Mouse (Mus musculus) cerebellum, postnatal 14 days (tissue): ENCODE results near the gene Akap6.
"Not testable (repeated sequence)": the region's sequence is repeated elsewhere in the genome, so short reads cannot be mapped to it uniquely, and the experiment has no call there.

Source experiments
- DNase-seq, 2 experiments: peaks; one replicate each; pipeline ENCODE4 v3.0.0; 2021; ENCODE audit warnings: mixed read lengths in 2 of 2

The Akap6 gene

GRCm38 (mm10) chr12:52711857-52712640, 12.9 kb downstream of the Akap6 start:
- no peak for DNase-seq

GRCm38 (mm10) chr12:52718392-52718791, 19.2 kb downstream of the Akap6 start:
- no peak for DNase-seq

GRCm38 (mm10) chr12:52719232-52719631, 20.0 kb downstream of the Akap6 start:
- DNase-seq = no peak

DNA sequence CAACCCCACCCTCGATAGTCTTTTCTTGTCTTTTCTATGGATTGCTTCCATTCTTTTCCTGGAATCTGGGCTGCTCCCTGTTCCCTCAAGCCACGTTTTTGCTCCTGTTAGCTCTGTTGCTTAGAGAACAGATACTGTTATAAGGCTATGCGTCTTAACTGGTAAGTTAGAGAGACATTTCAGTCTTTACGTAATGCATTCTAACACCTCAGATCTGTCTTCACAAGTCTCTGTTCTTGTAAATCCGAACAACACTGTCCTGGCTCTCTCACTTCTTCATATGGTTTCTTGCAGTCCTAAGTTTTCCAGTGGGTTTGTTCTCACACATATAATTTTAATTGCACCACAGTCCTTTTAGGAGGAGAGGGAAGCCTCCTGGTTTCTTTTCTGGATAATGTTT, 20.5 kb downstream of the Akap6 start:
- DNase-seq = no peak

DNA sequence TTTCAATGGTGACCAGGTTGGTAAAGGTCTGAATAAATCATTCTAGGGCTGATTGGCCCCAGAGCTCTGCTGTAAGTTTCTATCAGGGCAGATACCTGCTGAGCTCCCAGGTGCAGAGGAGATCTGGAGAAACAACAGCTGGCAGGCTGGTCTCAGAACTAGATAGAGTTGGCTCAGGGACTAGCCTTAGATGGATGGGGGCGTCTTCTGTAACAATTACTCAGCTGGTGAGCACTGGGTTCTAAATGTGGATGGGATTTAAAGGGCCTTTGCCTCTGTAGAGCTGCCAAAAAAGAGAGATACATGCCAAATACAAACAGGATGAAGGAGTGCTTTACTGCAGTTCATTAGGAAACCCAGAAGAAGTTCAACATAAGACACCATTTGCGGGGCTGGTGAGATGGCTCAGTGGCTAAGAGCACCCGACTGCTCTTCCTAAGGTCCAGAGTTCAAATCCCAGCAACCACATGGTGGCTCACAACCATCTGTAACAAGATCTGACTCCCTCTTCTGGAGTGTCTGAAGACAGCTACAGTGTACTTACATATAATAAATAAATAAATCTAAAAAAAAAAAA, 24.9 kb downstream of the Akap6 start:
- not testable (repeated sequence) for DNase-seq

DNA sequence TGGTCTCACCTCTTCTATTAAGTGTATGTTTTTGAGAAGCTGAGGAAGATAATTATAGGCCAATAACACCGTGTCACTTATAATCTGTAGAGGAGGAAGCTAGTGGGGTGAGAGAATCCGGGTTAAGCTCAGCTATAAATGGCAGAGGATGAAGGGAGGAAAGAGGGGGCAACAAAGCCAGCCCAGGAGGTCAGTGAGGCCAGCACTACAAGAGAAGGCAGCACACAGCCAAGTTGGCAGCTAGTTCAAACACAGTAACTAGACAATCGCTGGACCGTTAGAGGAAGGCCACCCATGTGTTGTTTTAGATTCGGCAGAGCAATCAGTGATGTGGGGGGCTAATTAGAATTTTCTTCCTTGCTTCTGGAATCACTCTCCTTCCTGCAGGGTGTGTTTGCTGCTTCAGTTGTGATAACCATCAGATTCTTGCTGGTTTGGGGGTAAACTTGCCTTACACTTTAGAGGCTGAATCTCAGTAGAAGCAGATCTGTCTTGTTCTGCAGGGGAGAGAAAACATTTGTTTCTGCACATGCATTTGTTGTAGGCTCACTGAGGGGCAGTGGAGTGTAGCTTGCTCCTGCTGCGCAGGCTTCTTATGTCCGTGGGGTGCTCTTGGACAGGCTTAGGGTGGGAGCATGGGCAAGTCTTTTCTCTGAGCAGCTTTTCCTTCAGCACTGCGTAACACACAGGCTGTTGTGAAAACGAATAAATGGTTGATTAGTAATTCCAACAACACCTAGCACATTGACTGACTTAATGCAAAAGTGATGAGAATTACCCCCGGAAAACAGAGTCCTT, 27.4 kb downstream of the Akap6 start:
- DNase-seq = peak in 1 of 2 experiments; percentile 29

GRCm38 (mm10) chr12:52729396-52729795, 30.2 kb downstream of the Akap6 start:
- no peak for DNase-seq

DNA sequence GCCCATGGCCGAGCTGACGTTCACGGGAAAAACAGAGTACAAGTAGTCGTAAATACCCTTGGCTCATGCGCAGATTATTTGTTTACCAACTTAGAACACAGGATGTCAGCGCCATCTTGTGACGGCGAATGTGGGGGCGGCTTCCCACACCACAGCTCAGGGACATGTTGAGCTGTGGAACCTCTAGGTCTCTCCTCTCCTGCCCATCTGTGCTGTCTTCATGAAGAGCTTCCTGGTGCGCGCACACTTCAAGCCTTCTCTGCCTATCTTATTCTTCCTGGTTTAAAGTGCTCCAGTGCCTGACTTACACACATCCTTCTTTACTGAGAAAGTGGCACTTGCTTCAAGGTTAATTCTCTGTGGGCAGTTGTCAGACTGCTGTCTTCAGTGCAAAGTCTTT, 36.0 kb downstream of the Akap6 start:
- DNase-seq = not testable (repeated sequence)

GRCm38 (mm10) chr12:52737151-52737550, 38.0 kb downstream of the Akap6 start:
- DNase-seq = no peak

- no peak for DNase-seq
These were observed 40.1 kb downstream of the Akap6 start for GRCm38 (mm10) chr12:52739326-52739725.

GRCm38 (mm10) chr12:52741801-52742200, 42.6 kb downstream of the Akap6 start:
- DNase-seq = no peak

- no peak for DNase-seq
These were observed 50.8 kb downstream of the Akap6 start for GRCm38 (mm10) chr12:52750006-52750405.

GRCm38 (mm10) chr12:52755649-52756048, 56.5 kb downstream of the Akap6 start:
- DNase-seq = no peak

DNA sequence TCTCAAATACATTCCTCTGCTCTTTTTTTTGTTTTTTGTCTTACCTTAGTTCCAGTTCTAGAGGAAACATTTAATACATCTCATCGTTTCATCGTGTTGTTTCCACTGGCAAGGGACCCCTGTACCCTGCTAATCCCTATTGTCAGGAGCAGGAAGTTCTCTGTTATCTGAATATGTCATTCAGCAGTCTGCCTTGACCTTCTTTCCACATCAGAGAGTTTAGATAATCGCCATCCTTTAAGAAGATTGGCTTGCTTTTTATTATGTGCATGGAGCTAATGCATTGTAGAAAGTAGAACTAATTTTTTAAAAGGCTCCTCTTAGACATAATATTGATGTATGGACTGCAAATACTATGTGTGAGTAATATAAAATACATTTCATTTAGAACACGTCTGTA, 58.7 kb downstream of the Akap6 start:
- no peak for DNase-seq

DNA sequence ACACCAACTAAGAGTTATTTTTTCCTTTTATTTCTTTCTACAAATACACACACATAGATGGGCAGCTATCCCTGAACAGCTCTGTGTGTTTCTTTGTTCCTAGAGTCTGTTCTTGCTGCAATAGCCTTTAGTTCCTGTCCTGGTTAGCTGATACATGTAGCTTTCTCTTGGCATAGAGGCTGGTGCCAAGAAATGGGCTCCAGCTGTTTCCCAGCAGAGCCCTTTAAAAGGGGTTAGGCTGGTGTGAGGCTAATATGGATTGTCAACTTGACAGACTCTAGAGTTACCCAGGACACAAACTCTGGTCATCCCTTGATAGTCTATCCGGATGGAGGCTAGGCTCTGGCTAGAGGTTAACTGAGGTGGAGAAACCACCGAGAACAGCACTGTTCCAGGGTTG, 64.9 kb downstream of the Akap6 start:
- no peak for DNase-seq

DNA sequence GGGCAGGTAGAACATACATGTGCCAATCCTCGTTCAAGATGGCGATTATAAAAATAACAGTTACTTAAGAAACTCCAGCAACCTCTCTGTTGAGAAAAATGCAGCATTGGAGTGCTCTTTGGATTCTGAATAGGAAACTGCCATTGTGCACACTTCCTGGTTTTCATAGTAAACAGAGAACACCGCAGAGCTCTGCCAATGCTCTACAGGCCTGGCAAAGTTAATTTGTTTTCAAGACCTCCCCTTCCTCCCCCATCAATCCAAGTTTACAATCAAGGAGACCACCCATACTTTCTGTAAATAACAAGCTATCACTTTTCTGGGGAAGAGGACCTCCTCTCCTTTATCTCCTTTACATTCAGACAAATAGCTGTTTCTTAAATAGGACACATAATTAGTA, 65.6 kb downstream of the Akap6 start:
- DNase-seq = no peak

- no peak for DNase-seq
These were observed 70.4 kb downstream of the Akap6 start for GRCm38 (mm10) chr12:52769561-52769960.

- peak in 1 of 2 experiments; percentile 33 for DNase-seq
These were observed 72.7 kb downstream of the Akap6 start for GRCm38 (mm10) chr12:52771931-52772330.

DNA sequence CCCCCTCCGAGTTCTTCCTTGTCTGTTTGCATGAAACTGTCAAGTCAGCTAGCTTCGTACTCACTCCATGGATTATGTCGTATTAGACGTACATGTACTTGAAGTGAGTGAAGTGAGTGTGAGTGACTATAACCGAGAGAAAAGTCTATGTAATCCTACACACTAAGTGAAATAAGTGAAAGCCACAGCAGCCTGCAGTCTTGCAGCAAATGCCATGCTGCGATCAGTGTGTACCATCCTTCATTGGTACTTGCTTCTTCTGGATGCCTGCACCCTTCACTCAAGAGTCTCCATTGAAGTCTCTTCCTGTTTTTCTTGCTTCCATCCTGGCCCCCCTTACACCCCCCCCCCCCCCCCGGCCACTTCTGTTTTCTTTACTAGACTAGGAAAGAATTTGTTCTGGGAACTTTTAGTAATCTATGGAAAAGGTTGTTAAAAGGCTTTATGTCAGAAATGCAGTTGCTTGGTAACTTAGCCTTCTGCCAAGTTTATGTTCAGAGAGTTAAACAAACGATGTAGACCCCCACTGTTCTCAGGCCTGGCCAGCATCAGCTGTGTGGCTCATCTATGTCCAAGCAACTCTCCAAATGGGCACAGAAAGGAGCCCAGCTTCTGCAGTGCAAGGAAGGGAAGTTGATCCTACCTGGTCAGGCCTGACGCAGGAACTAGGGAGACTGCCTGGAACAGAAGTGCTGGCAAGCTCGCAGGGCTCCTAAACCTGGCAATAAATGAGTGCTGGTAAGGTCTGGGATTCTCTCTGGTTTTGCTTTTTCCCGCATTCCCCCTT, 73.5 kb downstream of the Akap6 start:
- peak; percentile 28 to 49 for DNase-seq

GRCm38 (mm10) chr12:52773847-52774246, 74.7 kb downstream of the Akap6 start:
- peak; percentile 32 to 39 for DNase-seq

DNA sequence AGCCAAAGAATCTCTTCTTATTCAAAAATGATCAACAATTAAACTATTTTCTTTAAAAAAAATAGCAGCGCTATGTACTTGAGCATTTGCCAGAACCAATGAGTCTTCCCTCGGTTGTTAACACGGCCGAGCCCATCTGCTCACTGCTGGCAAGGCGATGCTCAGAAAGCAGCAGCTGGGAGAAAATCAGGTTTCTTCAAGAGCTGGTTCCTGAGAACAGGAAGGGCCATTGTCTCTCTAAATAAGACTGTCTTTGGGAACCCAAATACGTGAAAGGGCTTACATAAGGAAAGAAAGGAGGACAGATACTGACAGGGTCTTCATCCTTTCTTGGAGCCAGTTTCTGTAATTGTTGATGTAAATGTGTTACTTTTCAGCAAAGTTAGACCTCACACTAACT, 75.2 kb downstream of the Akap6 start:
- peak; percentile 59 to 63 for DNase-seq

DNA sequence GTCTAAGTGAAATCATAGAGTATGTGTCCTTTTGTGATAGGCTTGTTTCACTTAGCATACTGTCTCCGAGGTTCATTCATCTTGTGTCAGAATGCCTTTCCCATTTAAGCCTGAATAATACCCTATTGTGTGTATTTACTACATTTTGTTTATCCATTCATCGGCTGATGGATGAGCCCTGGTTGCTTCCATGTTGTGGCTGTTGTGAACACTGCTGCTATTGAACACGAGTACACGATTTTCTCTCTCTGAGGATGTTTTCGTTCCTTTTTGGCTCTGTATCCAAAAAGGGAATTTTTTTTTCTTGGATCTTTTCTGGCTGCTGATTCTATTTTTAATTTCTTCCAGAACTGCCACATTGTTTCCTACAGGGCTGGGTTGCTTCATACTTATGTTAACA, 81.0 kb downstream of the Akap6 start:
- no peak for DNase-seq

DNA sequence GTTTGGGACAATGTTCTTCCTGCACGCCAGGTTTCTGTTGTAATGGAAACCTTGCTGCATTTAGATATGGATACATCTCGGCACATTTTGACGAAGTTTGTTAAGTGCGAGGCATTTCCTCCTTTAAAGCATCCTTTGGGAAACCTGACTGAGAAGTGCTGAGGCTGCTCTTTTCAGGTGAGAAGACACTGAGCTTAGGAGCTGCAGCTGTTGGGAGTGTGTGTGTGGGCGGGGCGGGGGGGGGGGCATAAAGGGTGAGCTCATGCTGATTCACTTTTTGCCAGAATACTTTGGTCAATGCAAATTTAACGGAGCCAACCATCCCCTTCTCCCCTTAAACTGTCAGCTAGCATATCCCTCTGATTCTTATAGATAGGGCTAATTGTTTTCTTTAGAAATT, 81.9 kb downstream of the Akap6 start:
- DNase-seq = no peak
